Comparison of ENCODE assay signal across 16 mouse cellular contexts in genomic region chr2:150921697-150922096, GRCm38 (mm10). TPM values are rescaled to one million over a fixed set of nuclear protein-coding genes. Genes with fewer than 3 reads are reported as not detected.
DNase-seq lines count a peak whose midpoint lies in the region; ATAC-seq and TF ChIP-seq lines count a peak whose summit lies in the region.
"Had no signal": no experiment of that assay in that cellular context is flagged by ENCODE, and none has a peak within 500 bp of the region (broad histone marks: within the 10 kb centered on the region; RNA-seq: fewer than 3 reads in every experiment).

No protein-coding gene starts in this region.

- no peak overlapping the region for H3K4me3 ChIP-seq in layer of hippocampus, adult 2 months
- no peak overlapping the region for H3K4me3 ChIP-seq in midbrain, embryonic 14.5 days (replicated peaks; ENCODE audit: low read depth, low read length)
- H3K4me3 ChIP-seq: embryonic facial prominence, embryonic 12.5 days; left cerebral cortex, adult 2 months; limb, embryonic 13.5 days had no signal

- no peaks in the 10 kb centered on the region for H3K9me3 ChIP-seq in midbrain, embryonic 14.5 days (ENCODE audit: control insufficient read depth, low read length)
- H3K9me3 ChIP-seq: embryonic facial prominence, embryonic 12.5 days; limb, embryonic 13.5 days had no signal

- no peak for TF ChIP-seq CTCF in layer of hippocampus, adult 2 months (conservative IDR thresholded peaks at IDR 0.05)

- H3K27me3 ChIP-seq in midbrain, embryonic 14.5 days (ENCODE audit: control insufficient read depth, insufficient read depth, low read length) = no peaks in the 10 kb centered on the region
- H3K27me3 ChIP-seq: embryonic facial prominence, embryonic 12.5 days; limb, embryonic 13.5 days had no signal

- peak; percentile 16 for DNase-seq in adrenal gland, postnatal 10 days
- no peak for DNase-seq in adrenal gland, adult 8-10 months
- DNase-seq in layer of hippocampus, adult 2 months (ENCODE audit: low spot score in 2 of 2) = no peak
- DNase-seq in layer of hippocampus, adult 18-20 months (ENCODE audit: low spot score in 2 of 2) = no peak
- peak; percentile 74 for DNase-seq in fat pad, adult 2 months (ENCODE audit: extremely low read depth, low read depth, low spot score)
- DNase-seq in monocyte, adult 2 months (ENCODE audit: low read depth in 1 of 2, low spot score in 2 of 2) = peak; percentile 30 to 33
- DNase-seq in midbrain, embryonic 14.5 days = no peak
- DNase-seq in ovary, postnatal 10 days (ENCODE audit: low spot score) = no peak
- DNase-seq: cerebellum, postnatal 25 days; kidney, postnatal 25 days; lung, embryonic 14.5 days had no signal

- ATAC-seq in midbrain, embryonic 14.5 days (ENCODE audit: low FRiP score, low TSS enrichment) = no peak
- ATAC-seq: inflammation-experienced regulatory T-cells, adult 6 months had no signal

- H3K36me3 ChIP-seq in midbrain, embryonic 14.5 days (ENCODE audit: control insufficient read depth, insufficient read depth, low read length) = peaks cover 24% of the 10 kb centered on the region

- 0 out of 2 replicates have a peak overlapping the region, but pooled peaks have one; percentile 23 for H3K27ac ChIP-seq in layer of hippocampus, adult 2 months
- H3K27ac ChIP-seq in midbrain, embryonic 14.5 days (replicated peaks; ENCODE audit: low read depth, low read length) = no peak overlapping the region
- H3K27ac ChIP-seq: embryonic facial prominence, embryonic 12.5 days; left cerebral cortex, adult 2 months; limb, embryonic 13.5 days had no signal

- WGBS in midbrain, embryonic 14.5 days = 95% methylated on average over 6 of the region's 6 CpGs

- no peaks in the 10 kb centered on the region for H3K4me1 ChIP-seq in midbrain, embryonic 14.5 days (ENCODE audit: control insufficient read depth, insufficient read depth, low read length)
- H3K4me1 ChIP-seq: embryonic facial prominence, embryonic 12.5 days; limb, embryonic 13.5 days had no signal

- no peak overlapping the region for H3K9ac ChIP-seq in midbrain, embryonic 14.5 days (replicated peaks; ENCODE audit: low read length)
- H3K9ac ChIP-seq: embryonic facial prominence, embryonic 12.5 days; limb, embryonic 13.5 days; lung, embryonic 14.5 days had no signal

- H3K4me2 ChIP-seq in midbrain, embryonic 14.5 days (ENCODE audit: low read length) = no peak overlapping the region
- H3K4me2 ChIP-seq: embryonic facial prominence, embryonic 12.5 days; limb, embryonic 13.5 days; lung, embryonic 14.5 days; midbrain, embryonic 11.5 days had no signal

RNA-seq across cellular contexts. Expression of gene Gins1, which starts 16.5 kb away (rescaled TPM):
- total RNA-seq in adrenal gland, postnatal 10 days (2021) = 10 to 100 TPM in 1 of 2 experiments, 1 to 10 TPM in 1; 5.8 to 10.8 TPM
- total RNA-seq in adrenal gland, adult 8-10 months (2022) = 1 to 10 TPM; 2.4 to 2.7 (median 2.6) TPM
- total RNA-seq in layer of hippocampus, adult 2 months (2021) = 1 to 10 TPM; 1.0 to 2.0 TPM
- total RNA-seq in layer of hippocampus, adult 18-20 months (2021) = 1 to 10 TPM; 1.6 to 2.7 TPM
- 19.2 and 21.3 TPM in 2 replicates for polyA plus RNA-seq in midbrain, embryonic 14.5 days (2014; fragmentation: Nextera tagmentation; extraction: Ambion mirVana)

RNA-seq across cellular contexts. Expression of gene Abhd12, which starts 17.2 kb away (rescaled TPM):
- total RNA-seq in adrenal gland, postnatal 10 days (2021) = 10 to 100 TPM; 55.6 to 58.2 TPM
- total RNA-seq in adrenal gland, adult 8-10 months (2022) = 100 to 1,000 TPM in 1 of 4 experiments, 10 to 100 TPM in 3; 76.1 to 111 (median 90.2) TPM
- total RNA-seq in layer of hippocampus, adult 2 months (2021) = 100 to 1,000 TPM; 314 to 317 TPM
- 100 to 1,000 TPM; 324 to 341 TPM for total RNA-seq in layer of hippocampus, adult 18-20 months (2021)
- polyA plus RNA-seq in midbrain, embryonic 14.5 days (2014; fragmentation: Nextera tagmentation; extraction: Ambion mirVana) = 102 and 105 TPM in 2 replicates

Comparison
In these comparisons a context has a peak if more than half of its experiments do, and no peak if none do; other contexts are left out.
1. DNase-seq: peak in adrenal gland, postnatal 10 days (single experiment), fat pad, adult 2 months (single experiment) and monocyte, adult 2 months (2 of 2); none in adrenal gland, adult 8-10 months (single experiment), layer of hippocampus, adult 2 months (0 of 2), layer of hippocampus, adult 18-20 months (0 of 2), midbrain, embryonic 14.5 days (single experiment) and ovary, postnatal 10 days (single experiment).